Mouse (Mus musculus): ENCODE measurements around the gene Zfp982. TPM values are rescaled to one million over a fixed set of nuclear protein-coding genes. Genes with fewer than 3 reads are reported as not detected.
"Not testable (repeated sequence)": the region's sequence is repeated elsewhere in the genome, so short reads cannot be mapped to it uniquely, and the experiment has no call there.

Zfp982 gene
- polyA plus RNA-seq (2016; fragmentation: Nextera tagmentation; extraction: Ambion mirVana): 9.8 and 11.9 TPM in 2 replicates

GRCm38 (mm10) chr4:147492117-147492516, at the start of gene Zfp982:
Gene Zfp982, plus strand, starts transcription at chr4:147492417.
- H3K4me1 ChIP-seq; DNase-seq (ENCODE audit: low spot score); H3K27me3 ChIP-seq (ENCODE audit: insufficient read depth, poor library complexity, severe bottlenecking); H3K4me3 ChIP-seq; H3K27ac ChIP-seq: not testable (repeated sequence)
- 73% methylated on average over 7 of the region's 7 CpGs for WGBS
- peaks cover 27% of the 10 kb centered on the region for H3K9me3 ChIP-seq
- peaks cover 24% of the 10 kb centered on the region for H3K36me3 ChIP-seq

- H3K4me3 ChIP-seq: peak overlapping the region; percentile 70
- peak; percentile 88 for DNase-seq (ENCODE audit: low spot score)
- H3K9me3 ChIP-seq; H3K27me3 ChIP-seq (ENCODE audit: insufficient read depth, poor library complexity, severe bottlenecking); H3K4me1 ChIP-seq; H3K36me3 ChIP-seq: not testable (repeated sequence)
- 9% methylated on average over 52 of the region's 52 CpGs for WGBS
- peak overlapping the region; percentile 95 for H3K27ac ChIP-seq
These were observed 49.3 kb upstream of the Zfp982 start for GRCm38 (mm10) chr4:147442649-147443553.

DNA sequence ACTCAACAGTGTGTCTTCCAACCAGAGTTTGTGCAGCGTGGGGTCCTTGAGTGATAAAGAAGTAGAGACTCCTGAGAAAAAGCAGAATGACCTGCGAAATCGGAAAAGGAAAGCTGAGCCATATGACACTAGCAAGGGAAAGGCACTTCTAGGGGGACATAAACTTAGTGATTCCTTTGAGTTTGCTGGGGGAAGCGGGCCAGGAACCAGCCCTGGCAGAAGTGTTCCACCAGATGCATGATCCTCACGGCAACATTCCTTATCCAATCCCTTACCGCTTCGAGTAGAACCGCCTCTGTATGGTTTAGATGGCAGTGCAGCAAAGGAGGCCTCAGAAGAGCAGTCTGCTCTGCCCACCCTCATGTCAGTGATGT, 48.7 kb upstream of the Zfp982 start:
- H3K27ac ChIP-seq: peak overlapping the region; percentile 95
- WGBS: 35% methylated on average over 8 of the region's 8 CpGs
- not testable (repeated sequence) for DNase-seq (ENCODE audit: low spot score); H3K4me1 ChIP-seq; H3K36me3 ChIP-seq; H3K9me3 ChIP-seq; H3K27me3 ChIP-seq (ENCODE audit: insufficient read depth, poor library complexity, severe bottlenecking)
- peak overlapping the region; percentile 70 for H3K4me3 ChIP-seq

- not testable (repeated sequence) for H3K27me3 ChIP-seq (ENCODE audit: insufficient read depth, poor library complexity, severe bottlenecking); H3K36me3 ChIP-seq; DNase-seq (ENCODE audit: low spot score)
These were observed 46.8 kb upstream of the Zfp982 start for GRCm38 (mm10) chr4:147445371-147445770.

GRCm38 (mm10) chr4:147448358-147448757, 43.9 kb upstream of the Zfp982 start:
- Histone ChIP-seq H3K36me3 (no peaks in the 10 kb centered on the region), H3K27me3 (ENCODE audit: insufficient read depth, poor library complexity, severe bottlenecking) (no peaks in the 10 kb centered on the region), H3K4me1 (no peaks in the 10 kb centered on the region), H3K9me3 (no peaks in the 10 kb centered on the region), H3K4me3 (no peak overlapping the region), H3K27ac (no peak overlapping the region)
- DNase-seq (ENCODE audit: low spot score): no peak
- WGBS: 73% methylated on average over 2 of the region's 2 CpGs

More at GRCm38 (mm10) chr4:147445371-147445770, 46.8 kb upstream of the Zfp982 start:
- not testable (repeated sequence) for H3K9me3 ChIP-seq, H3K27ac ChIP-seq, H3K4me1 ChIP-seq, H3K4me3 ChIP-seq

DNA sequence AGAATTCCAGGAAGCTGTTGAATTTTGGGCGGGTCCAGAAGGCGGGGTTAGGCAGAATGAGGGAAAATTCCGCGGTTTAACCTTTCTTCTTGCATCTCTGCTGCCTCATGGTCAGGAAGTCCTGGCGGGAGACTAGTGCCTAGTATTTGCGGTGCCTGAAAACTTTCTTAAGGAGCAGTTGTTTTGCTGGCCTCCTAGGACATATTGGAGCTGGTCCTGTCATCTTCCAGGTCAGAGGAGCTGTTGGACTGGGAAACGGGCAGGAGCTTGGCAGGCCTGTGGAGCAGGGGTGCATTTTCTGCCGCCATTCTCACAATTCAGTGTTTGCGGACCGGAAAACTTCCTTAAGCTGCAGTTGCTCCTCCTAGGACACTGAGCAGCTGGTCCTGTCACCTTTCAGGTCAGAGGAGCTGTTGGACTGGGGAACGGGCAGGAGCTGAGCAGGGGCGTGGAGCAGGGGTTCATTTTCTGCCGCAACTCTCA, 43.1 kb upstream of the Zfp982 start:
- no peaks in the 10 kb centered on the region for H3K4me1 ChIP-seq
- H3K27ac ChIP-seq: peak overlapping the region; percentile 56
- 27% methylated on average over 13 of the region's 13 CpGs for WGBS

DNA sequence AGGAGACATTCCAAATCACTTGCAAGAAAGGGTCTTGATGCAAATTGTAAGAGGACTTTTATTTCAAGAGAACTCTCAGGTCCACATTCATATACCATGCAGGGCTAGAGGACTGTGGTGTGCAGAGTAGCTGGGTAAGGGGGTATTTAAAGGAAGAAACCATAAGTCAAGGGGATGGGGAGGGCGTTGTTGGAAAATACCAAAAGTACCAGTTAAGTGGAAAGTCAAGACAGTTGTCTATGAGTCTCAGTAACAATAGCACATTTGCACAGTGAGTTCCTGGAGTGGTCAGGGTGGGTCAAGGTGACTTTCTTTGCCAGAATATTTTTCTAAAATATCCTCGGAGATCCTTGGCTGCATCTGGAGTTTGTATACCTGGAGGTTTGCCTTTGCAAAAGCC, 42.2 kb upstream of the Zfp982 start:
- H3K4me1 ChIP-seq; H3K9me3 ChIP-seq; H3K36me3 ChIP-seq; H3K27me3 ChIP-seq (ENCODE audit: insufficient read depth, poor library complexity, severe bottlenecking); DNase-seq (ENCODE audit: low spot score); H3K4me3 ChIP-seq; H3K27ac ChIP-seq: not testable (repeated sequence)
- 74% methylated on average over 2 of the region's 2 CpGs for WGBS

More for the DNA sequence above, 43.1 kb upstream of the Zfp982 start:
- Histone ChIP-seq H3K27me3 (ENCODE audit: insufficient read depth, poor library complexity, severe bottlenecking) (no peaks in the 10 kb centered on the region), H3K4me3 (peak overlapping the region; percentile 54), H3K9me3 (no peaks in the 10 kb centered on the region), H3K36me3 (no peaks in the 10 kb centered on the region)
- no peak for DNase-seq (ENCODE audit: low spot score)

DNA sequence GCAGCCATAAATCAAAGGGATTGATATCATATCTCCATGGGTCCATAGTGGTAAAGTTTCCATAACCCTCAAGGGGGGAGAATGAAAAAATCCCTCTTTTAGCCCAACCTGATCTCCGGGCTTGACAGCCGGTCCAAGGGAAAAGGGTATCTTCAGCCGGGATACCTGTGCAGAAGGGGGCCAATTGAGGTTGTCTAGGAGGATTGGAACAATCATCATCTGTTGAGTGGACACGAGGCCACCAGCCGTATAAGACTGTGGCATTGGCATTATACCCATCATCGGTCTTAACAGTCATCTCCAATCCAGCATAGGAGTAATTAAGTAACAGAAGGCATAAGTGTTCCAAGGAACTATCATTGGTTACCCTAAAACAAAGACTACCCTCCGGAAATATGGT, 25.0 kb upstream of the Zfp982 start:
- not testable (repeated sequence) for DNase-seq (ENCODE audit: low spot score); H3K27me3 ChIP-seq (ENCODE audit: insufficient read depth, poor library complexity, severe bottlenecking); H3K4me3 ChIP-seq; H3K4me1 ChIP-seq; H3K27ac ChIP-seq
- Histone ChIP-seq H3K9me3 (peaks cover 42% of the 10 kb centered on the region), H3K36me3 (peaks cover 30% of the 10 kb centered on the region)
- WGBS: 86% methylated on average over 7 of the region's 7 CpGs

DNA sequence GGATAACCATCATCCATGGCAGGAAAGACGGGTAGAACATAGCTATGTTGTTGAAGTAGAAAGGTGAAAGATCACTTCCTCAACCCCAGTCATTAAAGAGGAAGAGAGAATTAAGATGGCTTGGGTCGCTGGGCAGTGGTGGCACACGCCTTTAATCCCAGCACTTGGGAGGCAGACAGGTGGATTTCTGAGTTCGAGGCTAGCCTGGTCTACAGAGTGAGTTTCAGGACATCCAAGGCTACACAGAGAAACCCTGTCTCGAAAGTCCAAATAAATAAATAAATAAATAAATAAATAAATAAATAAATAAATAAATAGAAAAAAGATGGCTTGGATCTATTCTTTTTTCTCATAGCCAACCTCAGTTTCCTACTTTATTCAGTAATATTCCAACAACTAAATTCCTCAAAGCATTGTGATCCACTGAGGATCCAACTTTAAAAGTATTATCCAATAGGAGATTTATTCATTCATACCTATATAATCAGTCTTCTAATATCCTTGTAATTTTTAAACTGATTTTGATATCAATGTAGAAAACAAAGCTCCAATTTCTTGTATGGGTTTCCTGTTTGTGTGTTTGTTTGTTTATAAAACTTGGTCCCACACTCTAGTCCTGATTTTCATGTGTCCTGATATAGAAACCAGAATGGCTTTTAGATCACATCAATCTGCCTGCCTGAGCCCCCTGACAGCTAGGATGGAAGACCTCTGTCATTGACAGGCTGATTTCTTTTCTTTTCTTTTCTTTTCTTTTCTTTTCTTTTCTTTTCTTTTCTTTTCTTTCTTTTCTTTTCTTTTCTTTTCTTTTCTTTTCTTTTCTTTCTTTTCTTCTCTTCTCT, 6.8 kb downstream of the Zfp982 start:
- not testable (repeated sequence) for H3K36me3 ChIP-seq; H3K4me3 ChIP-seq; H3K4me1 ChIP-seq; H3K9me3 ChIP-seq; H3K27me3 ChIP-seq (ENCODE audit: insufficient read depth, poor library complexity, severe bottlenecking); H3K27ac ChIP-seq; DNase-seq (ENCODE audit: low spot score)
- 87% methylated on average over 5 of the region's 5 CpGs for WGBS

DNA sequence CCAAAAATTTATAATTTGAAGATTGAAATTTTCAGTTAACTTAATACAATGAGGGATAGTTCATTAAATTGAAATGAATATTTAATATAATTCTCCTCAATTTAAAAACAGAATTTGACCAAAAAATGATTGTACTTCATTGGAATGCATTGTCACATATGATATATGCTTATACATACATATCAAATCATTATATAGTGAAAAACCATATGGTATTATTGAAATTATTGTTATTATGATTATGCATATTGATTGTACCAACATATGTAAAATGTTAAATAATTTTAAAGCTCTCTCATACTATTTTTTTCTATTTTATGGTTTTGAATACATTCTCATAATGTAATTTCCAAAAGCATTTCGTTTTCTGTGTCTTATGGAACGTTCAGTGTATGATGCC, 17.0 kb downstream of the Zfp982 start:
- Histone ChIP-seq H3K27me3 (ENCODE audit: insufficient read depth, poor library complexity, severe bottlenecking) (no peaks in the 10 kb centered on the region), H3K4me3 (no peak overlapping the region), H3K36me3 (peaks cover 28% of the 10 kb centered on the region), H3K9me3 (peaks cover 25% of the 10 kb centered on the region), H3K4me1 (no peaks in the 10 kb centered on the region), H3K27ac (no peak overlapping the region)
- DNase-seq (ENCODE audit: low spot score): no peak
- 84% methylated on average over 2 of the region's 2 CpGs for WGBS

DNA sequence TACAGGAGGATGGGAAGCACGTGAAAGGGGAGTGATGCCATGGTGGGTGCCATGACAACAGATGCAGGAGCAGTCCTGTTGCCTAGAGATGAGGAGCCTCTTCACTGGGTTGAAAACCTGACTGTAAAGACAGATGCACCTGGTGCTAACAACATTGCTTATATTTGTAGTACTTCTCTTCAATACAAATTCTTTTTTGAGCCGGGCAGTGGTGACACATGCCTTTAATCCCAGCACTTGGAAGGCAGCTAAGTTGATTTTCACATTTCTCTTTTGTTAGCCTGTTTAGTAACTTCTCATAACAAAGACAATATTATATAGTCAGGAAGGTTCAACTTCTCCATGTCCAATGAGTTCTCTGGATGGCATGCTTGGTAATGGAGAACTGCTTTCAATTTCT, 26.8 kb downstream of the Zfp982 start:
- no peak overlapping the region for H3K27ac ChIP-seq
- H3K27me3 ChIP-seq (ENCODE audit: insufficient read depth, poor library complexity, severe bottlenecking): no peaks in the 10 kb centered on the region
- H3K9me3 ChIP-seq: peaks cover 55% of the 10 kb centered on the region
- no peaks in the 10 kb centered on the region for H3K4me1 ChIP-seq
- WGBS: 74% methylated on average over 2 of the region's 2 CpGs
- no peaks in the 10 kb centered on the region for H3K36me3 ChIP-seq
- no peak for DNase-seq (ENCODE audit: low spot score)
- no peak overlapping the region for H3K4me3 ChIP-seq

DNA sequence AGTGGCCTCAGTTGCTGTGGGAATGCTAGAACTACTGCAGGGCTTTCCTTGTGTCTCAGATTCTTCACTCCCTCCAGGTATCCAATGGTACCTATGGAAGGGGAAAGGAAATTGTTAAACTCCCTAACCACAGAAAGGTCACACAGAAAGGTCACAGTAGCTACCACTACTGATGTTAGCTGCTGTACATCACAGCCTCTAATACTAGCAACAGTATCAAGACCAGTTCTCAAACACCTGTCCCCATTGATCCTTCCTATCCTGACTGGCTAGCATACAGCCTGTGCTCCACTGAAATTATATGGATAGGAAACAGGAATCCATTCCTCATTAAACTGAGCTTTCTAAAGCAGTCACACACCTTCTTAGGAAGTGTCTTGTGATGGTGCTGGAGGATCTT, 27.9 kb downstream of the Zfp982 start:
- no peak overlapping the region for H3K4me3 ChIP-seq

GRCm38 (mm10) chr4:147525125-147525524, 32.9 kb downstream of the Zfp982 start:
- H3K36me3 ChIP-seq: no peaks in the 10 kb centered on the region
- no peak overlapping the region for H3K27ac ChIP-seq
- no peak for DNase-seq (ENCODE audit: low spot score)
- no peaks in the 10 kb centered on the region for H3K4me1 ChIP-seq
- peaks cover 39% of the 10 kb centered on the region for H3K9me3 ChIP-seq
- 81% methylated on average over 1 of the region's 1 CpGs for WGBS
- no peak overlapping the region for H3K4me3 ChIP-seq
- H3K27me3 ChIP-seq (ENCODE audit: insufficient read depth, poor library complexity, severe bottlenecking): no peaks in the 10 kb centered on the region

More for the DNA sequence above, 27.9 kb downstream of the Zfp982 start:
- no peak for DNase-seq (ENCODE audit: low spot score)
- Histone ChIP-seq H3K36me3 (no peaks in the 10 kb centered on the region), H3K27ac (no peak overlapping the region), H3K4me1 (no peaks in the 10 kb centered on the region), H3K27me3 (ENCODE audit: insufficient read depth, poor library complexity, severe bottlenecking) (no peaks in the 10 kb centered on the region), H3K9me3 (peaks cover 53% of the 10 kb centered on the region)

Measured in heart, embryonic 10.5 days (tissue).